Mouse (Mus musculus) CH12.LX (cell line): ENCODE data around the gene Git2. TPM values are rescaled to one million over a fixed set of nuclear protein-coding genes. Genes with fewer than 3 reads are reported as not detected.

Experiments
- DNase-seq: peaks from one replicate; pipeline ENCODE4 v3.0.0-alpha.2; 2013; ENCODE audit errors: extremely low read depth
- H3K27ac ChIP-seq: 2 replicates; pipeline ENCODE4 v1.5.1; 2012; ENCODE audit warnings: low read depth, mild to moderate bottlenecking, control low read depth, moderate library complexity; ENCODE audit not compliant: insufficient read depth
- H3K27me3 ChIP-seq: replicated peaks from 2 replicates; pipeline ENCODE3; 2012; ENCODE audit warnings: inconsistent platforms
- H3K36me3 ChIP-seq, 2 experiments: replicated peaks in 1 of 2; 2 replicates each; pipeline versions ENCODE3 to v1.6.1; 2012; ENCODE audit warnings: inconsistent platforms in 1 of 2, low read length in 1 of 2, mild to moderate bottlenecking in 1 of 2, mixed read lengths in 1 of 2, moderate library complexity in 1 of 2; ENCODE audit not compliant: control insufficient read depth in 1 of 2, insufficient read depth in 1 of 2
- H3K4me1 ChIP-seq, 2 experiments: 2 replicates each; pipeline ENCODE4 v1.6.1; 2012; ENCODE audit warnings: inconsistent platforms in 1 of 2, moderate library complexity in 1 of 2; ENCODE audit not compliant: insufficient read depth in 2 of 2, control insufficient read depth in 1 of 2
- H3K4me2 ChIP-seq: 2 replicates; pipeline ENCODE4 v1.6.1; 2012; ENCODE audit warnings: low read depth, mild to moderate bottlenecking, control low read depth; ENCODE audit not compliant: poor library complexity, insufficient read depth, severe bottlenecking
- H3K4me3 ChIP-seq, 3 experiments: fragments of 150-350 bp in 1 of 3; sonication (generic) in 1 of 3; replicated peaks in 1 of 3; 2 replicates each; pipeline versions ENCODE3 to v1.5.1; 2011 to 2012; ENCODE audit warnings: low read depth in 2 of 3, low read length in 2 of 3, mild to moderate bottlenecking in 2 of 3, moderate library complexity in 2 of 3, control low read depth in 1 of 3, improper control_type of control experiment in 1 of 3, inconsistent platforms in 1 of 3, mixed read lengths in 1 of 3; ENCODE audit not compliant: poor library complexity in 1 of 3
- H3K79me2 ChIP-seq: replicated peaks from 2 replicates; pipeline ENCODE4 v1.6.1; 2012; ENCODE audit warnings: mild to moderate bottlenecking, moderate library complexity; ENCODE audit not compliant: control insufficient read depth, poor library complexity, insufficient read depth, severe bottlenecking; ENCODE audit errors: extremely low read depth
- H3K9ac ChIP-seq: 2 replicates; pipeline ENCODE4 v1.6.1; 2012; ENCODE audit warnings: low read depth, mild to moderate bottlenecking, control low read depth, moderate library complexity; ENCODE audit not compliant: insufficient read depth
- H3K9me3 ChIP-seq: replicated peaks from 2 replicates; pipeline ENCODE3; 2012; ENCODE audit warnings: low read length, inconsistent platforms, mixed read lengths
- CHD1 ChIP-seq: IDR thresholded peaks from 2 replicates; pipeline ENCODE4 v1.6.1; 2012; ENCODE audit warnings: low read depth, low read length, improper control_type of control experiment, inconsistent platforms
- CHD2 ChIP-seq: IDR thresholded peaks from 2 replicates; pipeline ENCODE4 v1.6.1; 2011; ENCODE audit warnings: low read length, improper control_type of control experiment
- E2F4 ChIP-seq: IDR thresholded peaks from 2 replicates; pipeline ENCODE4 v1.6.1; 2011; ENCODE audit warnings: low read depth, low read length, improper control_type of control experiment; ENCODE audit not compliant: insufficient replicate concordance
- ETS1 ChIP-seq: conservative IDR thresholded peaks from 2 replicates; pipeline ENCODE4 v1.6.1; 2012; ENCODE audit warnings: low read depth, mild to moderate bottlenecking, inconsistent platforms, low read length, improper control_type of control experiment, moderate library complexity
- GABPA ChIP-seq: IDR thresholded peaks from 2 replicates; pipeline ENCODE4 v1.6.1; 2012; ENCODE audit warnings: low read depth, low read length, improper control_type of control experiment, inconsistent platforms; ENCODE audit not compliant: insufficient replicate concordance
- HCFC1 ChIP-seq: IDR thresholded peaks from 2 replicates; pipeline ENCODE4 v1.6.1; 2012; ENCODE audit warnings: low read depth, mild to moderate bottlenecking, inconsistent platforms, low read length, improper control_type of control experiment
- IRF4 ChIP-seq: IDR thresholded peaks from 2 replicates; pipeline ENCODE4 v1.6.1; 2014; ENCODE audit warnings: low read depth, mild to moderate bottlenecking, inconsistent platforms, low read length, improper control_type of control experiment
- MAFK ChIP-seq: IDR thresholded peaks from 2 replicates; pipeline ENCODE4 v1.6.1; 2011; ENCODE audit warnings: low read length, improper control_type of control experiment; ENCODE audit not compliant: insufficient replicate concordance
- MEF2A ChIP-seq: IDR thresholded peaks from 2 replicates; pipeline ENCODE4 v1.6.1; 2014; ENCODE audit warnings: low read depth, mild to moderate bottlenecking, inconsistent platforms, low read length, improper control_type of control experiment, borderline replicate concordance
- MXI1 ChIP-seq: IDR thresholded peaks from 2 replicates; pipeline ENCODE4 v1.6.1; 2011; ENCODE audit warnings: mild to moderate bottlenecking, low read depth, low read length, improper control_type of control experiment
- NELFE ChIP-seq: IDR thresholded peaks from 2 replicates; pipeline ENCODE4 v1.6.1; 2011; ENCODE audit warnings: low read depth, low read length, improper control_type of control experiment
- NRF1 ChIP-seq: IDR thresholded peaks from 2 replicates; pipeline ENCODE4 v1.6.1; 2014; ENCODE audit warnings: low read depth, mild to moderate bottlenecking, inconsistent platforms, low read length, improper control_type of control experiment, moderate library complexity
- PAX5 ChIP-seq: IDR thresholded peaks from 2 replicates; pipeline ENCODE4 v1.6.1; 2012; ENCODE audit warnings: low read length, inconsistent platforms, mixed read lengths
- RCOR1 ChIP-seq: conservative IDR thresholded peaks from 2 replicates; pipeline ENCODE4 v1.6.1; 2012; ENCODE audit warnings: low read depth, mild to moderate bottlenecking, inconsistent platforms, low read length, improper control_type of control experiment
- SMC3 ChIP-seq: IDR thresholded peaks from 2 replicates; pipeline ENCODE4 v1.6.1; 2011; ENCODE audit warnings: low read depth, low read length, improper control_type of control experiment
- UBTF ChIP-seq: IDR thresholded peaks from 2 replicates; pipeline ENCODE4 v1.6.1; 2012; ENCODE audit warnings: low read depth, mild to moderate bottlenecking, inconsistent platforms, low read length, improper control_type of control experiment, moderate library complexity
- USF2 ChIP-seq: conservative IDR thresholded peaks from 2 replicates; pipeline ENCODE4 v1.6.1; 2011; ENCODE audit warnings: low read depth, low read length, improper control_type of control experiment
- ZC3H11A ChIP-seq: IDR thresholded peaks from 2 replicates; pipeline ENCODE4 v1.6.1; 2012; ENCODE audit warnings: low read depth, mild to moderate bottlenecking, inconsistent platforms, low read length, improper control_type of control experiment
- ZNF384 ChIP-seq: IDR thresholded peaks from 2 replicates; pipeline ENCODE4 v1.6.1; 2012; ENCODE audit warnings: low read depth, low read length, improper control_type of control experiment, inconsistent platforms
- dilution Hi-C: fragments of 300-500 bp; cut with MboI; formaldehyde crosslinking; loops from 2 replicates; pipeline ENCODE4 v1.14.3; 2020; ENCODE audit warnings: low sequenced_read_pairs; ENCODE audit not compliant: extremely low pct_unique_long_range_greater_than_20kb, extremely low pct_ligation_motif_present
- in situ Hi-C: fragments of 300-500 bp; cut with MboI; formaldehyde crosslinking; loops from 3 replicates; pipeline ENCODE4 v1.14.3; 2019; ENCODE audit warnings: low sequenced_read_pairs, low pct_ligation_motif_present, low pct_unique_long_range_greater_than_20kb, mixed read lengths
- polyA plus RNA-seq: library from polyadenylated mRNA; unstranded; fragments of >175 nt; gene quantifications from 2 replicates; pipeline ENCODE4 v1.2.1, GENCODE M21; 2012; ENCODE audit warnings: low read depth; ENCODE audit not compliant: insufficient read length
- total RNA-seq, 2 experiments: library from RNA; depleted of rRNA; stranded (reverse); fragments of 300-350 nt in 1 of 2; fragments of >200 nt in 1 of 2; gene quantifications; 2 replicates each; pipeline ENCODE4 v1.2.3; 2012 to 2014

Git2 gene
- total and polyA plus RNA-seq, 3 experiments, result 12.3 to 29.4 (median 22.1) TPM

GRCm38 (mm10) chr5:114813525-114814181, 38.3 kb upstream of the Git2 start (continued):
- 0 out of 2 replicates have a peak, but pooled peaks have one; percentile 35 for TF ChIP-seq MXI1
- TF ChIP-seq NRF1, result peak; percentile 53; the same call in 1 of the 2 replicates
- no peak for TF ChIP-seq SMC3
- TF ChIP-seq UBTF, result no peak
- TF ChIP-seq ETS1, result no peak
- no peak for TF ChIP-seq USF2

GRCm38 (mm10) chr5:114809826-114810225, 34.5 kb upstream of the Git2 start:
- in situ Hi-C loops (loop anchor here (5.0 kb wide), 1 partner anchor 88 kb away; no protein-coding TSS in a partner anchor), dilution Hi-C loops (no loop called here)
- peaks cover 5 to 13% of the 10 kb centered on the region in 2 experiments; a peak in 3 of 4 replicates for H3K4me1 ChIP-seq
- H3K9ac ChIP-seq, result no peak overlapping the region
- H3K4me3 ChIP-seq, result no peak overlapping the region
- no peak overlapping the region for H3K4me2 ChIP-seq
- H3K79me2 ChIP-seq, result 0 out of 2 replicates have a peak, but pooled peaks cover 2% of the 10 kb centered on the region
- no peak for DNase-seq
- H3K27ac ChIP-seq, result no peak overlapping the region
- H3K27me3 ChIP-seq, result no peaks in the 10 kb centered on the region
- H3K9me3 ChIP-seq, result no peaks in the 10 kb centered on the region
- peaks cover 21 to 62% of the 10 kb centered on the region in 2 experiments for H3K36me3 ChIP-seq
- TF ChIP-seq SMC3, result no peak
- no peak for TF ChIP-seq ZNF384
- TF ChIP-seq MAFK, result no peak
- TF ChIP-seq ZC3H11A, result no peak
- no peak for TF ChIP-seq CHD2
- TF ChIP-seq IRF4, result no peak
- TF ChIP-seq RCOR1, result no peak
- TF ChIP-seq MXI1, result no peak
- TF ChIP-seq CHD1, result no peak
- no peak for TF ChIP-seq HCFC1
- no peak for TF ChIP-seq PAX5
- TF ChIP-seq NELFE, result no peak
- no peak for TF ChIP-seq E2F4
- no peak for TF ChIP-seq GABPA
- TF ChIP-seq UBTF, result no peak
- TF ChIP-seq MEF2A, result no peak
